Mouse (Mus musculus): Measurements from ENCODE around the gene Slc12a4.

Gene Slc12a4

GRCm38 (mm10) chr8:105969367-105969766, 3.5 kb upstream of the Slc12a4 start:
- in situ Hi-C loops (cut with MboI): no loop called here

- in situ Hi-C loops (cut with MboI): no loop called here
Measured at GRCm38 (mm10) chr8:105966692-105967311, 905 bp upstream of the Slc12a4 start.

- in situ Hi-C loops (cut with MboI): no loop called here
Measured at GRCm38 (mm10) chr8:105965266-105965904, 512 bp downstream of the Slc12a4 start.

DNA sequence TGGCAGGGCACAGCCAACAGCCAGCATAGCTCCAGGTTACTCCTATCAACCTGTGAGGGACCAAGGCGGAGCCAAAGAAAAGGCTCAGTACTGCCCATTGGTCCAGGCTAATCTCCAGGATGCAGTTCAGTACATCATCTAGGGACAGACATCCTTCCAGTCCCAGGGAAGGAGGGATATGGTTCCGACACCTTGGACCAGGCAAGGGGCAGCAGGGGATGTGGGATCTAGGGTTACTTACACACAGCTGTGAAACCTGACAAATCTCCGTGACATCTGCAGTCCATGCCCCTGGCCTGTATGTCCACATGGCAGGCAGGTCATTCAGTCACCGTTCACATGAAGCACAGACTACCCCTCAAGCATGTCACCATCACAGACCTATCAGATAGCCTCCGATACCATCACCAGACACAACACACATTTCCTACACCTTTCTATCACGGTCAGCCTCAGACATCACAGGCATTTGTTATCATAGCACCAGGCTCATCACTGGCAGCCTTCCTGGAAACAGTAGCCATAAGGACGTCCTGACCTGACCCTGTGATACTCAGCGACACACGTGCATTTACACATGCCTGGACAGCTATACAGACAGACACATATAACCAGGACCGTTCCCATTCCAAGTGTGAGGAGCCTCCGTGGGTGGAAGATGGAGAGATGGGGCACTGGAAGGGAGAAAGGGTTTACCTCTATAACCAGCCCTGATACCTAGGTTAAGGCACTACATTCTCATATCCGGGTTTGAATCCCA, 1.2 kb downstream of the Slc12a4 start:
- in situ Hi-C loops (cut with MboI): no loop called here

- in situ Hi-C loops (cut with MboI): no loop called here
Measured at GRCm38 (mm10) chr8:105961536-105961935, 4.4 kb downstream of the Slc12a4 start.

DNA sequence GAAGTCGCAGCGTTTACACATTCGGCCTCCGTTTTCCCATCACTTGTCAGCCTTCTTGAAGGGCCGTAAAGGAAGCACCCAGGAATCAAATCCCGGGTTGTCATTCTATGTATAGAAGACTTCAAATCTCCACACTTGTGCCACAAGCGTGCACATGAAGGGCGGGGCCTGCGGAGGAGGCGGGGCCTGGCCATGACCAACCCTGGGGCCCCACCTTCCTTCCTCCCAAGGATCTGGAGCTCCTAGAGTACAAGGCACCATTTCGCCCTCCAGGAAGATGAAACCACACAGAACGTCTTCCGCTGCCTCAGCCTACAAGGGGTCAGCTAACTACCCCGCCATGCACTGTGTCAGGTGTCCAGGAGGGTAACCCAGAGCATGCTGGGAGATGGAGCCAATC, 4.8 kb downstream of the Slc12a4 start:
- in situ Hi-C loops (cut with MboI): no loop called here

DNA sequence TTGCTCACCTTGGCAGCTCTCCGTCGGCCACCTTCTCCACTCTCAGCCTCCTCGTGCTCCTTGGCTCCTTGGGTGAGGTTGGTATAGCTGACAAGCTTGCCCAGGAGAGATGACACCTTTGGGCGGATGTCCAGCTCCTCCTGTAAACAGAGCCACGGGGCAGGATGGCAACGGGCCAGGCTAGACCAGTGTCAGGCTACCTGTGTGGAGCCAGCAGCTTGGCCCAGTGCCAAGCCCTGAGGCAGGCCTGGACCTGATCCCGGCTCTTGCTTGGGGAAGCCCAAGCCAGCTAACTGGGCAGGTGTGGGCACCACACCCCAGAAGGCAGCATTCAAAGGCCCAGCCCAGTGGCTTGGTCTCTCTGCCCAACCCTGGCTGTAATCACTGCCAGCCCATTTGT, 6.5 kb downstream of the Slc12a4 start:
- in situ Hi-C loops (cut with MboI): no loop called here

DNA sequence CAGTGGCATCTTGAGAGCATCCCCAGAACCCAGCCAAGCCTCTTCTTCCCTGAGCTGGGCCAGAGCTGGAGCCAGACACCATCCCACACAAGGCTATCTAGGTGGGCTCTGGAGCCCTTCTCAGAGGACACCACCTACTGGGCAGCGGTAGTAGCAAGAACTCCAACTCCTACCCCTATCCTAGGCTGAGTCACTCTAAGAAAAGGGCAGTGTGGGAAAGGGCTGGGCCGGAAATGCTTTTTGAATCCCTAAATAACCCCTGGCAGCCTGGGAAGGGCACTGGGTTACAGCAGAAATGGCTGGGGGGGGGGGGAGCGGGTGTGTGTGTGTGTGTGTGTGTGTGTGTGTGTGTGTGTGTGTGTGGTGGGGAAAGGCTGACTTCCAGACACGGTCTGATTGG, 8.1 kb downstream of the Slc12a4 start:
- in situ Hi-C loops (cut with MboI): no loop called here

DNA sequence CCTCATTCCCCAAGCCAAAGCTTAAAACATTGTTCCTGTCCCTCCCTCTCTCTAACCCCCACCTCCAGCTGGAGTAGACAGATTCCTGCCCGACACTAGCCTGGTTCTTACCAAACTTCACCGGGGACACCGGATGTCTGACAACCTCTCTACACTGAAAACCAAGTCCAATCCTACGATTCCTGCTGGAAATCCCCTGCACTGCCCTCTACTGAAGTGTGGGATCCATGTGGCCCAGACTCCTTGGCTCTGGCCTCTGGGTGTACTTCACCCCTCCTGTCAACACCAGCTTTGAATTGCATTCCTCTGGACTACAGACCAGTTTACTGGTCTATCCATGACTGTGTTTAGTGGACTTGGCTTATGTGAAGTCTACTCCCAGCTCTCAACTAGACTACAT, 9.3 kb downstream of the Slc12a4 start:
- in situ Hi-C loops (cut with MboI): no loop called here

DNA sequence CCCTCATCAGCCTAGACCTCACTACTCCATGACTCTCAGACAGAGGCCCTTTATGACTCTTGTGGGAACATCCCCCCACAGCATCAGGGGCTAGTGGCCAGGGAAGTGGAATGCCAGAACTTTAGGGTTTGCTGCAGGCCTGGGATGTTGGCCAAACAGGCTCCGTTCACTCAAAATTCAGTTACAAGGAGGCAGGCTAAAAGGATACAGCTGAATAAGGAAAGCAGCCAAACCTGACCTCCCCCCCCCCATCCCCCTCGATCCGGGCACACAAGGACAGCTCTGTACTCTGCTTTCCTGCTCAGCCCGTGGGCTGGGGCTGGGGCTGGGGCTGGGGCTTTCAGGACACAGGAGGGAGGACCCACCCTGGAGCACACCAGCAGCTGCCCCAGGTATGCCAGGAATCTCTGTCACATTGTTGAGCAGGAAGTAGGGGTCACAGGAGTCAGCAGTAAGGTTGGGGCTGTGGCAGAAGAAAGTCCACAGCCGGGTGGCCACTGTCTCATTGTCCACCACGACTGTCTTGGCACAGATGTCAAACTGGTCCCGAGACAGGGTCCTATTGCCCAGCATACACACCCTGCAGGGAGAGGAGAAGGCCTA, 14.7 kb downstream of the Slc12a4 start:
- in situ Hi-C loops (cut with MboI): no loop called here

GRCm38 (mm10) chr8:105949350-105949749, 16.5 kb downstream of the Slc12a4 start:
- in situ Hi-C loops (cut with MboI): loop anchor here (25.0 kb wide), 1 partner anchor 237 kb away; the partner anchor contains the start of genes 4933405L10Rik, Acd, Enkd1 and Pard6a

GRCm38 (mm10) chr8:105943321-105943739, 22.6 kb downstream of the Slc12a4 start, which contains the start of gene Lcat:
TSS of gene Lcat (minus strand) at chr8:105943382.
- in situ Hi-C loops (cut with MboI): loop anchor here (25.0 kb wide), 1 partner anchor 231 kb away; the partner anchor contains the start of genes 4933405L10Rik, Acd, Enkd1 and Pard6a

DNA sequence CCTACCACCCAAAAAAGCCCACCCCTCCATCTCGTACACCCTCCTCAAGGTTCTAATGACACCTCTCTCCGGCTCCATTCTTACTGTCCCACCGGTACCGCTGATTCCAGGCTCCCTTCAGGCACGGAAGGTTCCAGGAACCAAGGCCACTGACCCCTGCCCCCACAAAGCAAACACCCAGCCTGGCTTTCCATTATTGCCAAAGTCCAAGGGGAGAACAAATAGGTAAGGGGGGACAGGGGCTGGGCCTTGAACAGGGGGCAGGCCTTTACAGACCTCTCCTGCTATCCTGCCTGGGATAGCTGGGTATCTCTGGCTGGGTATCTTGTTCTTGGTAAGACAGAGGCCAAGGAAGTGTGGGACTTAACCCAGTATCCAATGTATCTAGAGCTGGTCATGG, 23.4 kb downstream of the Slc12a4 start:
- in situ Hi-C loops (cut with MboI): loop anchor here (25.0 kb wide), 1 partner anchor 230 kb away; the partner anchor contains the start of genes 4933405L10Rik, Acd, Enkd1 and Pard6a

DNA sequence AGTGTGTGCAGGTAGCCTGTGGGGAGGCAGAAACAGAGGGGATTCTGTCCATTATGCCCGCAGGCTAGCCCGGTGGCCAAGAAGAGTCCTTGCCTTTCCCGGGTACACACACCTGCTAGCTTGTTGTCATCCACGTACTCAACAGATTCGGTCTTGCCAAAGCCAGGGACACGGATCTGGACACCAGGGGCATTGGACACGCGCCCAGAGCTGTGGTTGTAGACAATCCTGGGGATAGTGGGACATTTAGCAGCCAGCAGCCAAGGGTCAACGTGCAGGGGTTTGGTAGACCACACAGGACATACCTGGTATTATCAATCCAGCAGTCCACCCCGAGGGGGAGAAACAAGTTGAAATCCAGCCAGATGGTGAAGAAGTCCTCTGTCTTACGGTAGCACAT, 23.9 kb downstream of the Slc12a4 start:
- in situ Hi-C loops (cut with MboI): loop anchor here (25.0 kb wide), 1 partner anchor 230 kb away; the partner anchor contains the start of genes 4933405L10Rik, Acd, Enkd1 and Pard6a

- in situ Hi-C loops (cut with MboI): loop anchor here (25.0 kb wide), 1 partner anchor 226 kb away; the partner anchor contains the start of genes 4933405L10Rik, Acd, Enkd1 and Pard6a
Measured at GRCm38 (mm10) chr8:105938306-105938669, 27.6 kb downstream of the Slc12a4 start, which contains the start of gene Psmb10. TSS of gene Psmb10 (minus strand) at chr8:105938444.

DNA sequence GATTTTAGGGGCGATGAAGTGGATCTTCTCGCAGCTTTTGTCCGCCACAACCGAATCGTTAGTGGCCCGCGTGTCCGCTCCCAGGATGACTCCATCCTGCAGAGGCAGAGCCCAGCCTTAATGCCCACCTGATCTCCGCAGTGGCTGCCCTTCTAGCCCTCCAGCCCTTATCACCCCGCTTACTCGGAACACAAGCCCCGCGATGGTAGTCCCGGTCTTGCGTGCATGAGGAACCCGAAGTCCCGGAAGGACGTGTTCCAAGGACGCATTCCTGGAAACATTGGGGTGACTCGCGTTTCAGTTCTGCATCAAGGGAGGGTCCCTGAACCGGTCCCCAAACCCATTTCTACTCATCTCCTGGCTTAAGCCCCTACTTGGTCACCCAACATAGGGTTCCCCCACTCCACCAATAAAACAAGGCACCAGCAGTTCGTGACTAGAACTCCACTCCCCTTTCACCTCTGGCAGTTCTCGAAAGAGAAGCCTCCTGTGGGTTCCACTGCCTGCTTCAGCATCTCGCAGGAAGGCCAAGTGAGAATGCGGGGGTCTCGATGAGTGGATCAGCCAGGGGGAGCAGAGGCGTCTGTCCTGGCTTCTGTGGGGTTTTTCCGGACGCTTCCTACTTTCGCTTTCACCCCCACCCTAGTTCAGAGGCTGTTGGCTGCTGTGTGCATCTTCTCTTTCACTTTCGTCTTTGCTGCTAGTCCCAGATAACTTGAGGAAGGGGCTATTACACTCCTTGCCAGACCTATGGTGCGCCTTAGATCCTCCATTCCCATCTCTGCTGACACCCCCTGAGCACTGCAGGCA, 28.2 kb downstream of the Slc12a4 start:
- in situ Hi-C loops (cut with MboI): loop anchor here (25.0 kb wide), 1 partner anchor 225 kb away; the partner anchor contains the start of genes 4933405L10Rik, Acd, Enkd1 and Pard6a

GRCm38 (mm10) chr8:105936866-105937475, 28.9 kb downstream of the Slc12a4 start:
- in situ Hi-C loops (cut with MboI): loop anchor here (25.0 kb wide), 1 partner anchor 225 kb away; the partner anchor contains the start of genes 4933405L10Rik, Acd, Enkd1 and Pard6a

GRCm38 (mm10) chr8:105935863-105936603, 29.9 kb downstream of the Slc12a4 start:
- in situ Hi-C loops (cut with MboI): loop anchor here (25.0 kb wide), 1 partner anchor 224 kb away; the partner anchor contains the start of genes 4933405L10Rik, Acd, Enkd1 and Pard6a

- in situ Hi-C loops (cut with MboI): loop anchor here (25.0 kb wide), 1 partner anchor 223 kb away; the partner anchor contains the start of genes 4933405L10Rik, Acd, Enkd1 and Pard6a
Measured at GRCm38 (mm10) chr8:105935105-105935504, 30.8 kb downstream of the Slc12a4 start.
